Mouse (Mus musculus) embryonic facial prominence, embryonic 13.5 days (tissue): ENCODE results near the gene Olfr1357. TPM values are rescaled to one million over a fixed set of nuclear protein-coding genes. Genes with fewer than 3 reads are reported as not detected.

ENCODE experiments used
- polyA plus RNA-seq: library from polyadenylated mRNA; unstranded; fragments of >200 nt; fragmentation: Nextera tagmentation; extraction: Ambion mirVana; gene quantifications from 2 replicates; pipeline ENCODE4 v1.2.1, GENCODE M21; 2015

Olfr1357 gene
- polyA plus RNA-seq, 1 experiment from 2014 or later = not detected

Other genes starting within 250 kb of the Olfr1357 start
- 322 and 364 TPM in 2 replicates for gene Rrp1, start 205.0 kb downstream of the Olfr1357 start, polyA plus RNA-seq
- gene Cstb, start 192.4 kb downstream of the Olfr1357 start, polyA plus RNA-seq = 222 and 253 TPM in 2 replicates
- gene Pdxk, start 153.1 kb downstream of the Olfr1357 start, polyA plus RNA-seq = 12.6 and 13.1 TPM in 2 replicates
- gene Olfr1358, start 100.6 kb downstream of the Olfr1357 start, polyA plus RNA-seq = not detected in 2 replicates
- 60.4 and 62.9 TPM in 2 replicates for gene Ilvbl, start 43.7 kb downstream of the Olfr1357 start, polyA plus RNA-seq
- 22.4 and 22.6 TPM in 2 replicates for gene Syde1, start 26.1 kb downstream of the Olfr1357 start, polyA plus RNA-seq
- 0.77 and 0.98 TPM in 2 replicates for gene Casp14, start 100.2 kb upstream of the Olfr1357 start, polyA plus RNA-seq
- 0.17 and 0.20 TPM in 2 replicates for gene Ccdc105, start 135.0 kb upstream of the Olfr1357 start, polyA plus RNA-seq
- 2.6 and 2.7 TPM in 2 replicates for gene Slc1a6, start 162.4 kb upstream of the Olfr1357 start, polyA plus RNA-seq
- not detected in 2 replicates for gene Olfr1356, start 234.1 kb upstream of the Olfr1357 start, polyA plus RNA-seq